Mouse (Mus musculus): Measurements from ENCODE around the gene Mad2l2.

DNA sequence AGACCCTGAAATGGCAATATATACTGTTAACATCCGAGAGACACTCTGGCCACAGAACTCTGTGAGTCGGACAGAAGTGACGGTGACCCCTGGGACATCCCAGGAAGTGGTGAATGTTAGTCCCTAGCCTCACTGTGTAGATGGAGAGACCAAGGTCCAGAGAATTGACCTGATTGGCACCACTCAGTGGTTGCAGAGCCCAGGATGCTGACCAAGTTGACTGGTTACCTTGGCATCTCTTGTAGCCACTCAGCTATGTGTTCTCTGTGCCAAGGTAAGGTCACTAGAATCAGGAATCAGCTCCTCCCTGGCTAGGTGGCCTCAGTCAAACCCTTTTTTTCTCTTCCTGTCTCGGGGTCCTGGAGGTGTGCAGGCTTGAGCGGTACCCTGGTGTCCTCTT lies 13.5 kb downstream of the Mad2l2 start:
- no peak for TF ChIP-seq CTCF (IDR thresholded peaks at IDR 0.05; ENCODE audit: control insufficient read depth, insufficient read depth, insufficient replicate concordance, low read depth, low read length)
- TF ChIP-seq POLR2A (IDR thresholded peaks at IDR 0.05; ENCODE audit: control insufficient read depth, low read depth, low read length), result no peak

Data from testis, adult 2 months (tissue).